Mouse (Mus musculus) frontal cortex, adult (tissue): Measurements from ENCODE around the gene Ptgdr2.

Experiments used
- ATAC-seq: cut with Nextera tagmentation; 2 replicates; pipeline ENCODE4 v1.9.2; 2017; ENCODE audit warnings: mild to moderate bottlenecking, moderate library complexity, mixed read lengths; ENCODE audit not compliant: low TSS enrichment

Ptgdr2 gene

GRCm38 (mm10) chr19:10937110-10937563 is at the start of gene Ptgdr2:
Gene Ptgdr2, plus strand, starts transcription at chr19:10937160.
- no peak for ATAC-seq

- no peak for ATAC-seq
These were observed 44.8 kb upstream of the Ptgdr2 start for GRCm38 (mm10) chr19:10892201-10892600.

GRCm38 (mm10) chr19:10895016-10895528 is 41.9 kb upstream of the Ptgdr2 start, which contains the start of gene Prpf19:
Gene Prpf19, plus strand, starts transcription at chr19:10895231.
- ATAC-seq: peak; percentile 95

- no peak for ATAC-seq
These were observed 41.3 kb upstream of the Ptgdr2 start for GRCm38 (mm10) chr19:10895708-10896107.

GRCm38 (mm10) chr19:10896849-10897248 is 40.1 kb upstream of the Ptgdr2 start:
- no peak for ATAC-seq

GRCm38 (mm10) chr19:10897491-10897890 is 39.5 kb upstream of the Ptgdr2 start:
- ATAC-seq: no peak

- no peak for ATAC-seq
These were observed 36.6 kb upstream of the Ptgdr2 start for GRCm38 (mm10) chr19:10900315-10900714.

GRCm38 (mm10) chr19:10901046-10901445 is 35.9 kb upstream of the Ptgdr2 start:
- ATAC-seq: no peak

GRCm38 (mm10) chr19:10904512-10904911 is 32.4 kb upstream of the Ptgdr2 start:
- ATAC-seq: no peak

GRCm38 (mm10) chr19:10904927-10905727 is 31.8 kb upstream of the Ptgdr2 start:
- ATAC-seq: peak; percentile 83

- ATAC-seq: no peak
These were observed 31.3 kb upstream of the Ptgdr2 start for GRCm38 (mm10) chr19:10905728-10906000.

GRCm38 (mm10) chr19:10907891-10908290 is 29.1 kb upstream of the Ptgdr2 start:
- ATAC-seq: peak; percentile 42; the same call in 1 of the 2 replicates

GRCm38 (mm10) chr19:10909087-10909721 is 27.8 kb upstream of the Ptgdr2 start:
- no peak for ATAC-seq

GRCm38 (mm10) chr19:10914291-10914690 is 22.7 kb upstream of the Ptgdr2 start:
- no peak for ATAC-seq

- ATAC-seq: no peak
These were observed 22.1 kb upstream of the Ptgdr2 start for GRCm38 (mm10) chr19:10914870-10915269.

- ATAC-seq: no peak
These were observed 20.5 kb upstream of the Ptgdr2 start for GRCm38 (mm10) chr19:10916506-10916905.

- no peak for ATAC-seq
These were observed 18.5 kb upstream of the Ptgdr2 start for GRCm38 (mm10) chr19:10918321-10918991.

GRCm38 (mm10) chr19:10920532-10920931 is 16.4 kb upstream of the Ptgdr2 start, which contains the start of gene Zp1:
Gene Zp1, minus strand, starts transcription at chr19:10920632.
- ATAC-seq: no peak

GRCm38 (mm10) chr19:10921058-10921457 is 15.9 kb upstream of the Ptgdr2 start:
- ATAC-seq: no peak

- no peak for ATAC-seq
These were observed 12.7 kb upstream of the Ptgdr2 start for GRCm38 (mm10) chr19:10924220-10924619.

- ATAC-seq: no peak
These were observed 10.8 kb upstream of the Ptgdr2 start for GRCm38 (mm10) chr19:10926123-10926621.

- ATAC-seq: no peak
These were observed 10.3 kb upstream of the Ptgdr2 start for GRCm38 (mm10) chr19:10926666-10927065.
